22 mouse cellular contexts compared by ENCODE assay signal in genomic region chr10:76275256-76275655, GRCm38 (mm10). TPM values are rescaled to one million over a fixed set of nuclear protein-coding genes. Genes with fewer than 3 reads are reported as not detected.
A peak's percentile ranks its signal among the peaks of the same experiment; 100 is the strongest.
DNase-seq lines count a peak whose midpoint lies in the region; ATAC-seq and TF ChIP-seq lines count a peak whose summit lies in the region.
"Had no signal": no experiment of that assay in that cellular context is flagged by ENCODE, and none has a peak within 500 bp of the region (broad histone marks: within the 10 kb centered on the region; RNA-seq: fewer than 3 reads in every experiment).

No protein-coding gene starts in this region.

- H3K27ac ChIP-seq in kidney, adult 2 months (ENCODE audit: insufficient read depth, low read depth, low read length): no peak overlapping the region
- H3K27ac ChIP-seq in kidney, embryonic 16.5 days (ENCODE audit: low read length): no peak overlapping the region
- no peak overlapping the region for H3K27ac ChIP-seq in hindbrain, embryonic 10.5 days
- H3K27ac ChIP-seq: embryonic facial prominence, embryonic 13.5 days; forebrain, embryonic 12.5 days; heart, embryonic 15.5 days; hindbrain, embryonic 14.5 days had no signal

- no peaks in the 10 kb centered on the region for H3K9me3 ChIP-seq in kidney, embryonic 16.5 days (ENCODE audit: low read length)
- H3K9me3 ChIP-seq in E14TG2a.4 (ENCODE audit: low read length): no peaks in the 10 kb centered on the region
- H3K9me3 ChIP-seq in hindbrain, embryonic 10.5 days: no peaks in the 10 kb centered on the region
- H3K9me3 ChIP-seq: embryonic facial prominence, embryonic 13.5 days; forebrain, embryonic 12.5 days; G1E; heart, embryonic 15.5 days had no signal

- 56% methylated on average over 10 of the region's 10 CpGs for WGBS in kidney, adult 2 months
- WGBS in kidney, embryonic 16.5 days: 80% methylated on average over 10 of the region's 10 CpGs
- 79% methylated on average over 10 of the region's 10 CpGs for WGBS in hindbrain, embryonic 10.5 days

- no peaks in the 10 kb centered on the region for H3K27me3 ChIP-seq in kidney, adult 2 months (replicated peaks; ENCODE audit: control insufficient read depth, insufficient read depth, low read length)
- H3K27me3 ChIP-seq in kidney, embryonic 16.5 days (ENCODE audit: insufficient read depth, low read length): no peaks in the 10 kb centered on the region
- H3K27me3 ChIP-seq in E14TG2a.4 (ENCODE audit: insufficient read depth, low read length): no peaks in the 10 kb centered on the region
- no peaks in the 10 kb centered on the region for H3K27me3 ChIP-seq in hindbrain, embryonic 10.5 days (ENCODE audit: insufficient read depth, poor library complexity, severe bottlenecking)
- H3K27me3 ChIP-seq: embryonic facial prominence, embryonic 13.5 days; forebrain, embryonic 12.5 days; heart, embryonic 15.5 days had no signal

- DNase-seq in kidney, adult 2 months: peak; percentile 65
- peak; percentile 32 for DNase-seq in R1 (ENCODE audit: low read depth, low spot score)
- DNase-seq in kidney, postnatal 25 days: peak; percentile 46 to 72
- no peak for DNase-seq in hindbrain, embryonic 10.5 days (ENCODE audit: low spot score)
- DNase-seq in right cerebral cortex, postnatal 36 days (ENCODE audit: low spot score in 2 of 2): no peak
- DNase-seq: adrenal gland, postnatal 14 days; cerebellum, adult 18-20 months; cerebellum, adult 9-11 months; cerebellum, postnatal 36 days; gastrocnemius, postnatal 10 days; heart, adult 18-20 months; heart, postnatal 14 days had no signal

- H3K9ac ChIP-seq in kidney, embryonic 16.5 days (replicated peaks; ENCODE audit: low read length): no peak overlapping the region
- H3K9ac ChIP-seq: embryonic facial prominence, embryonic 13.5 days; forebrain, embryonic 12.5 days; heart, embryonic 15.5 days; hindbrain, embryonic 14.5 days had no signal

- no peak overlapping the region for H3K4me3 ChIP-seq in kidney, adult 2 months (ENCODE audit: insufficient read depth, low read depth, low read length)
- H3K4me3 ChIP-seq in kidney, embryonic 16.5 days (ENCODE audit: low read length): no peak overlapping the region
- H3K4me3 ChIP-seq in E14TG2a.4 (replicated peaks; ENCODE audit: low read length): peak overlapping the region; percentile 35
- no peak overlapping the region for H3K4me3 ChIP-seq in hindbrain, embryonic 10.5 days
- H3K4me3 ChIP-seq: embryonic facial prominence, embryonic 13.5 days; forebrain, embryonic 12.5 days; heart, embryonic 15.5 days had no signal

- H3K4me1 ChIP-seq in kidney, adult 2 months (ENCODE audit: control insufficient read depth, insufficient read depth, low read length): peaks cover 7% of the 10 kb centered on the region; the same call in 1 of the 2 replicates
- no peaks in the 10 kb centered on the region for H3K4me1 ChIP-seq in kidney, embryonic 16.5 days (ENCODE audit: insufficient read depth, low read length)
- peaks cover 6% of the 10 kb centered on the region for H3K4me1 ChIP-seq in E14TG2a.4 (replicated peaks; ENCODE audit: low read depth, low read length)
- no peaks in the 10 kb centered on the region for H3K4me1 ChIP-seq in hindbrain, embryonic 10.5 days (replicated peaks)
- H3K4me1 ChIP-seq: embryonic facial prominence, embryonic 13.5 days; forebrain, embryonic 12.5 days; heart, embryonic 15.5 days had no signal

- no peak for TF ChIP-seq CTCF in kidney, adult 2 months (conservative IDR thresholded peaks at IDR 0.05; ENCODE audit: insufficient read depth, insufficient read length, low read depth, low read length)
- TF ChIP-seq CTCF in E14TG2a.4 (conservative IDR thresholded peaks at IDR 0.05; ENCODE audit: low read length): 0 out of 2 replicates have a peak, but pooled peaks have one; percentile 6

- H3K36me3 ChIP-seq in kidney, adult 2 months (ENCODE audit: control insufficient read depth, insufficient read depth, low read length): no peaks in the 10 kb centered on the region
- peaks cover 39% of the 10 kb centered on the region for H3K36me3 ChIP-seq in kidney, embryonic 16.5 days (ENCODE audit: insufficient read depth, low read length)
- H3K36me3 ChIP-seq in E14TG2a.4 (ENCODE audit: insufficient read depth, low read length): no peaks in the 10 kb centered on the region
- peaks cover 85% of the 10 kb centered on the region for H3K36me3 ChIP-seq in hindbrain, embryonic 10.5 days
- H3K36me3 ChIP-seq: G1E had no signal

- no peak for ATAC-seq in kidney, embryonic 16.5 days (ENCODE audit: low FRiP score, low TSS enrichment)
- ATAC-seq: activated CD4-positive, CD25-positive, alpha-beta regulatory T cell, adult 4 months; forebrain, embryonic 16.5 days had no signal

- no peak overlapping the region for H3K4me2 ChIP-seq in kidney, embryonic 16.5 days (replicated peaks; ENCODE audit: low read depth, low read length)
- H3K4me2 ChIP-seq: embryonic facial prominence, embryonic 13.5 days; forebrain, embryonic 12.5 days; heart, embryonic 11.5 days; heart, embryonic 15.5 days; hindbrain, embryonic 14.5 days had no signal

- TF ChIP-seq POLR2A in kidney, adult 2 months (IDR thresholded peaks at IDR 0.05; ENCODE audit: low read depth, low read length): no peak

RNA-seq across cellular contexts. Expression of gene S100b, which starts 21.6 kb away (rescaled TPM):
- polyA plus RNA-seq in kidney, adult 2 months (2012; rRNA removed): 1.1 and 1.5 TPM in 2 replicates
- 0.45 and 0.54 TPM in 2 replicates for polyA plus RNA-seq in kidney, embryonic 16.5 days (2015; fragmentation: Nextera tagmentation; extraction: Ambion mirVana)
- polyA plus RNA-seq in hindbrain, embryonic 10.5 days (2016; fragmentation: Nextera tagmentation; extraction: Ambion mirVana): not detected in 2 replicates
- polyA plus RNA-seq: activated CD4-positive, CD25-positive, alpha-beta regulatory T cell, adult 4 months; G1E had no signal

RNA-seq across cellular contexts. Expression of gene Prmt2, which starts 37.6 kb away (rescaled TPM):
- polyA plus RNA-seq in kidney, adult 2 months (2012; rRNA removed): 28.7 and 30.0 TPM in 2 replicates
- polyA plus RNA-seq in kidney, embryonic 16.5 days (2015; fragmentation: Nextera tagmentation; extraction: Ambion mirVana): 63.1 and 69.9 TPM in 2 replicates
- 80.1 and 97.5 TPM in 2 replicates for polyA plus RNA-seq in hindbrain, embryonic 10.5 days (2016; fragmentation: Nextera tagmentation; extraction: Ambion mirVana)

Comparison
In these comparisons a context has a peak if more than half of its experiments do, and no peak if none do; other contexts are left out.
1. DNase-seq: peak in kidney, adult 2 months (single experiment), R1 (single experiment) and kidney, postnatal 25 days (2 of 2); none in hindbrain, embryonic 10.5 days (single experiment) and right cerebral cortex, postnatal 36 days (0 of 2).